Mouse (Mus musculus) liver, adult 2 months (tissue): ENCODE measurements around the gene Gm11034.

Experiments
- CTCF ChIP-seq: fragments of 200-500 bp; IDR thresholded peaks from 2 replicates; pipeline ENCODE4 v1.5.1; 2011; ENCODE audit warnings: low read depth, low read length, control low read depth
- POLR2A ChIP-seq: fragments of 200-500 bp; IDR thresholded peaks from 2 replicates; pipeline ENCODE4 v1.6.1; 2011; ENCODE audit warnings: low read length, control low read depth; ENCODE audit not compliant: insufficient read depth; ENCODE audit errors: extremely low read depth

DNA sequence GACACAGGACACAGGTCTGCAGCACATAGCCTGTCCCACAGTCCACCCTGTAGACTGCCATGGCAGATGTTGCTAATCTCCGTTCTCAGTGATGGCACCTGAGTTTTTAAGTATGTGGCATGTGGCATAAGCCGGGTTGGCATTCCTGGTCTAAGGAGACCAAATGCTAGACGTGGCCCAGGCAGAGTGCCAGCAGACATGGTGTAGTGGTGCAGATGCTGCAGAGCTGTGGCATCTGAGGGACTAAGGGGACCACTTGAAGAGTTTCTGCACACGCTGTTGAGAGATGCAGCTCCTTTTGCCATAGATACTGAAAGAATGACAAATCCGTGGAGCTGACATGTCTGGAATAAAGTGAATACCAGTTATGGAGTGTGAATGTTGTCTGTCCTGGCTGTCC lies 9.2 kb upstream of the Gm11034 start:
- TF ChIP-seq POLR2A = no peak
- TF ChIP-seq CTCF = no peak
